Mouse (Mus musculus) monocyte, adult 5-6 weeks (primary cell): ENCODE data around the gene Guca1b. TPM values are rescaled to one million over a fixed set of nuclear protein-coding genes. Genes with fewer than 3 reads are reported as not detected.
A peak's percentile ranks its signal among the peaks of the same experiment; 100 is the strongest.
"Not testable (repeated sequence)": the region's sequence is repeated elsewhere in the genome, so short reads cannot be mapped to it uniquely, and the experiment has no call there.

ENCODE experiments used
- ATAC-seq: fragments of 153-309, 156-312 bp; replicated peaks from 2 replicates; pipeline ENCODE4 v1.8.0; 2017; ENCODE audit warnings: mild to moderate bottlenecking; ENCODE audit not compliant: low TSS enrichment, insufficient number of reproducible peaks, severe bottlenecking, poor library complexity, low FRiP score
- total RNA-seq: library from RNA; stranded (forward); fragments of 200-1000, 200-491, 200-594 nt; gene quantifications from 3 replicates; pipeline ENCODE4 v1.2.3, GENCODE M21; 2017

Guca1b gene
- total RNA-seq, 1 experiment from 2014 or later: 3.8 TPM

DNA sequence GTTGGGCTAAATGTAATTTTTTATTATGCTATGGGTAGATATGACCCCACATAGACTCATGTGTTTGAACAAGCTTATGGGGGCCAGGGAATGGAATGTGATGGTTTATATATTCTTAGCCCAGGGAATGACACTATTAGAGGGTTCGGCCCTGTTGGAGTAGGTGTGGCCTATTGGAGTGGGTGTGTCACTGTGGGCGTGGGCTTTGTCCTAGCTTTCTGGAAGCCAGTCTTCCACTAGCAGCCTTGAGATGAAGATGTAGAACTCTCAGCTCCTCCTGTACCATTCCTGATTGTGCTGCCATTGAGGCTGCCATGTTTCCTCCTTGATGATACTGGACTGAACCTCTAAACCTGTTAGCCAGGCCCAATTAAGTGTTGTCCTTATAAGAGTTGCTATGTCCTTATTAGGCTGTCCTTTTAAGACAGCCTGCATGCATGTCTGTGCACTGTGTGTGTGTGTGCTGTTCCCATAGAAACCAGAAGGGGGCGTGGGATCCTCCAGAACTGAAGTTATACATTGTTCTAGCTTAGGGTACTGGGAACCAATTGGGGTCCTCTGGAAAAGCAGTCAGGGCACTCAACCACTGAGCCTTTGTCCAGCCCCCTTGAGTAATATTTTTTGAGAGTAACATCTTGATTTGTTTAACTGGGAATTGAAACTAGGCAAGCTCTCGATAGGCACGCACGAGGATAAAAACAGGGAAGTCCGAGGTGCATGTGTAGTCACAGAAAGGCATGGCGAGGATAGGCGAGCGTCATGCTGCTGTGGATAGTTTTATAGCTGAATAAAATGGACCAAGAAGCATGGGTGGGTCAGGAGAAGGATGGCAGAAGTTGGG lies 22.7 kb downstream of the Guca1b start:
- ATAC-seq: peak; percentile 30; the same call in 1 of the 2 replicates

DNA sequence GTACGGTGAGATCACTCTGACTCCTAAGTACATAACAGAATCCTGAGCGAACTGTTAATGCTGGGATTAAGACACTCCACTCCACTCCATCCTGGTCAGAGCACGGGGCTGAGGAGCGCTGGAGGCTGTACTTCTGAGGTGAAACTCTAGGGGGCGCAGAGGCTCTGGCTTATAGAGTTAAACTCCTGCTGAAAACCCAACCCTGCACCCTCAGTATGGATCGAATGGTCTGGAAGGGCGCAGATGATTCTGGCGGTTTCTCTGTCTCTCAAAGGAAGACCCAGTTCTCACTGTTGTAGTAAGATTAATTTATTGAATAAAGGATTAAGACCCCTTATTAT lies 23.3 kb downstream of the Guca1b start:
- peak; percentile 82 for ATAC-seq

DNA sequence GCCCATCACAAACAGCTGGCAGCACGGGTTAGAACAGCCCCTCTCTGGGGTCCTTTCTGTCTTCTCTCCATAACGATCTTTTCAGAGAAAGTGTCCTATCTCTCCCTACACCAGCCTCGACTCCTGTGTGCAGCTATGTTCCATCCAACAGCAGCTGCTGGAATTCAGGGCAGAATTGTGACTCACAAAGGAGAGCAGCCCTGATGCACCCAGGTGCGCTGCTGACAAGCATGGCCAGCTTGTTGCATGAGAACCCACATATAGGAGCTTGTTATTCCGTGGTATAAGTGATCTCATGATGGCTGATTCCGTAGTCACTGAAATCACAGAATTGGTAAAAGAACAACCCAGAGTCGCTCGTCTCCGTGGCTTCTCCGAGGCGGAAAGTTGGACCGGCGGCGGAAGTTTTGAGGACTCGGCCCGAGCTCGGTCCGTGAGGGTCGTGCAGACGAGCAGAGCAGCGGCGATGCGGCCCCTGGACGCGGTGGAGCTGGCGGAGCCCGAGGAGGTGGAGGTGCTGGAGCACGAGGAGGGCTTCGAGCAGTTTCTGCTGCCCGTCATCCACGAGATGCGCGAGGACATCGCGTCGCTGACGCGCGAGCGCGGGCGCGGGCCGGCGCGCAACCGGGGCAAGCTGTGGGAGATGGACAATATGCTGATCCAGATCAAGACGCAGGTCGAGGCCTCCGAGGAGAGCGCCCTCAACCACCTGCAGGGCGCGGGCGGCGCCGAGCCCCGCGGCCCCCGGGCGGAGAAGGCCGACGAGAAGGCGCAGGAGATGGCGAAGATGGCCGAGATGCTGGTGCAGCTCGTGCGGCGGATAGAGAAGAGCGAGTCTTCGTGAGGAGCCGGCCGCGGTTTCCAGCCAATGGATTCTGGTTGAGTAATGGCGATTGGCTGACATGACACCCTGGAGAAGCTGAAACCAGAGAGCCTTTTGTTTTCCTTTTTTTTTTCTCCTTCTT lies 25.0 kb downstream of the Guca1b start:
- ATAC-seq: not testable (repeated sequence)

DNA sequence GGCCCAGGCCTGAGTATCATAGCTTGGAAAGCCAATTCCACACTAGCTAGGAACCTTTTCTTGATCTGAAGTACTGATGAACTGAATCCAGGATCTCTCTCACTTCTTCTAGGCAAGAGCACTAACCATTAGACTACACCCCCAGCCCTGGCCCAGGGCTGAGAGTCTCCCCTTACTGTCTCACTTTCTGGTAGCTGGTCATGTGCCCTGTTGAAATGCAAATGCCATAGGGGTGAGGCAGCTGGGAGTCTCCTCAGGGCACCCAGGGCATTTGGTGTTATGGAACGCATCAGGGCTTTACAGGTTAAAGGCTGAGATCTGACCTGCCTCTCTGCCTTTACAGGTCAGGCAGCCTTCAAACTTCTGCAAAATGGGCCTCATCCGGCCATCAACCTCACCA lies 35.0 kb downstream of the Guca1b start:
- ATAC-seq: no peak

GRCm38 (mm10) chr17:47421566-47421965 lies 36.4 kb downstream of the Guca1b start:
- no peak for ATAC-seq

GRCm38 (mm10) chr17:47422616-47423015 lies 37.4 kb downstream of the Guca1b start:
- not testable (repeated sequence) for ATAC-seq

DNA sequence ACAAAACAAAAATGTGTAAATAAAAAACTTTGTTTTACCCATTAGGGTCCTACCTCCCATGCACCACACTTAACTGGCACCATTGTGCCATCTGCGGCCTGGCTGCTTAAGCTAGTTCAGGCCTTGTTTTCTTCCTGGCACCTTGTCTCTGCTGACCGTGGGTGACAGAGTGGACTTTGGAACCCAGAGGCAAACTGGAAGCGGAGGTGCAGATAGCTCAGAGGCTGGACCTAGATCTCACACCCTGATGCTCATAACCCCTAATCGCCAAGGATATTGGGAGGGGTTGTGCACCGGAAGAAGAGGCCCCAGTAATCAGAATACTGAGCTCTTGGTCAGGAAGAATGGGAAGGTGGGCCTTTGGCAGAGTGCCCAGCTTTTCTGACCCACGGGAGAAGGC lies 39.0 kb downstream of the Guca1b start:
- no peak for ATAC-seq

- ATAC-seq: no peak
Measured at GRCm38 (mm10) chr17:47427316-47427715, 42.1 kb downstream of the Guca1b start.

DNA sequence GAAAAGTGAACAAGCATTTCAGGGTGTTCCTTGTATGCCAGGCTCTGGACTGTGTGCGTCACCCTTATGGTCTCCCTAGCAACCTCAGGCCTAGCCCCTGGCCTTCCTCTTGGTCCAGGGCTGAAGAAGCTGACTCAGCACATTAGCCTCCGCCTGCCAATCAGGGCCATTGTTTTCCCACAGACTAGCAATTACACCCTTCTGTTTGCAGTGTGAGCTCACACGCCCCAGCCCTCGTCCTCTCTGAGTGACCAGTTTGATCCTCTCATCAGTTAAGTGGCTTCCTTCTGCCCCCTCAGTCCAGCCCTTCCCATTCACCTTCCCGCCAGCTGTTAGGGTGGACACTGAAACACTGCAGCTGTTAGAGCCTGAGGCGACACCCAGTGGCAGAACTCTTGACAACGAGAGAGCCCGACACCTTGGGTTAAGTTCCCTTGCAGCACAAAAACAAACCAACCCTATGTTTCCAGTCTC lies 43.7 kb downstream of the Guca1b start:
- no peak for ATAC-seq

- no peak for ATAC-seq
Measured at GRCm38 (mm10) chr17:47430815-47431214, 45.6 kb downstream of the Guca1b start.

DNA sequence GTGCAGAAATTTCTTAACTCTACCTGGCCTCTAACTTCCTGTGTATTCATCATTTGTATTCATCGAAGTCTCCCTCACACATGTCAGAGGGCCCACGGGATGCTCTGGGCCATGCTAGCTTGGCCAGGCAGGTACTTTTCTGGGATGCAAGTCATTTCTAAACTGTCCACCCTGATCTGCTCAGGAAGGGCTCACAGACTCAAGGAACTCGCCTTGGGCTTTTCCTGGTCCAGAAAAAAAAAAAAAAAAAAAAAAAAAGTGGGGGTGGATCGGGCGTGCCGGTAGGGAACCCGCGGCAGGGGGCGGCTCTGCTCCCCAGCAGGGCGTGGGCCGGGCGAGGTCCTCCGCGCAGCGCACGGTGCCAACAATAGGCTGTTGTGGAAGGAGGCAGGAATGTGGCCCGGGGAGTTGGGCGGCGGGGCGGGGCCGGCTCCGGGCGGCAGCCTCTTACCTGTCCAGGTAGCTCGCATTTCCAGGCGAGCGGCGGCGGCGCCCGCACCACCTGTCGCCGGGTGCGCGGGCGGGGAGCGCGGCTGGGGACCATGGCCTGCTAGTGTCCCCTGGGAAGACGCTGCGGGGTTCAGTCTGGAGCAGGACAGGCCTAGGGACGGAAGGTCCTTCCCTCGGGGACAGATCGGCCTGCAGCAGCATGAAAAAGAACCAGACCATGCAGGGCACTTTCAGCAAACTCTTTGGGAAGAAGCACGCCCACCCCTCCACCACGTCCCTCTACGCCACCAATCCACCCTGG lies 51.1 kb downstream of the Guca1b start, which contains the start of gene AI661453:
TSS of gene AI661453 (plus strand) at position 460 of the 751 bp plus-strand sequence.
- ATAC-seq: no peak

DNA sequence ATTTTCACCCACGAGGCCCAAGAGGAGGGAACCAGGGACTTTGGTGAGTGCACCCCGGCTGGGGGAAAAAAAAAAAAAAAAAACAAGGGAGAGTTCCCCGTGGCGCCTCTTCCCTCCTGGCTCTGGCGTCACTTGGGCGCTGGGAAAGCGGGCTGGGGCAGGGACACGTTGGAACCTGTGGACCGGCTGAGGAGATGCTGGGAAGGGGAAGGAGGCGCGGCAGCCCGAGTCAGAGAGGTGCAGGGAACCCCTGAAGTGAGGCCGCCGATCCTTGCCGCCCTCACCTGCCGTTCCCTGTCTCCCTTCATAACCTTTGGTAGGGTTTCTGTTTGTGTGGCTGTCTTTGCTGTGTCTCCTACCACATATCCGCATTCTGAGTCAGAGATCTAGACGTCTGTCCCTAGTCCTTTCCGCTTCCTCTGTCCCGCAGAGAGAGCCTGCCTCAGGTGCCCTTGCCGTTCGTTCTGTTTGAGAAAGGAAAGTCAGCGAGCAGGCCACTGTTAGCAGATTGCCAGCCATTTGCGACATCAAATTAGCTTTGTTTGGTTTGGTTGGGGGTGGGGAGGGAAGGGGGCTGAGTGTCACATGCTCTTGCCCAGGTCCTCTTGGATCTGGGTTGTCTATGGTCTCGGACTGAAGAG lies 51.8 kb downstream of the Guca1b start, which contains the start of gene 1700001C19Rik:
TSS of gene 1700001C19Rik (minus strand) at position 470 of the 641 bp plus-strand sequence.
- ATAC-seq: no peak; the same call in 1 of the 2 replicates

DNA sequence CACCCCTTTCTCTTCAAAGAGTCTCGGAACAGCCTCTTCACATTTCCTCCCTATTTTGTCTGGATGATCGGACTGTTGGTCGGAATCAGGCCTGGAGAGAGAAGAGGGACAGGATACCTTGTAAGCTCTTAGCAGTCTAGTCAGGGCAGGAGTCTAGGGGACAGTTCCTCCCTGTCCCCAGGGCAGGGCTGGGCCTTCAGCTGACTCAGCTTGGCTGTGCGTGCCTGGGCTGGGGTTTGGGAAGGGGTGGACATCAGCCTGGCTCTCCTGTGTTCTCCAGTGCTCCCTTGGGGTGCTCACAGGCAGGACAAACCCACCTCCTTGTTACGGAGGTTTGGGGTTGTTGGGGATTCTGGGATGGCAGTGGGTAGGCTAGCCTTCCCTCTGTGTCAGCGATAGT lies 53.4 kb downstream of the Guca1b start:
- ATAC-seq: no peak

DNA sequence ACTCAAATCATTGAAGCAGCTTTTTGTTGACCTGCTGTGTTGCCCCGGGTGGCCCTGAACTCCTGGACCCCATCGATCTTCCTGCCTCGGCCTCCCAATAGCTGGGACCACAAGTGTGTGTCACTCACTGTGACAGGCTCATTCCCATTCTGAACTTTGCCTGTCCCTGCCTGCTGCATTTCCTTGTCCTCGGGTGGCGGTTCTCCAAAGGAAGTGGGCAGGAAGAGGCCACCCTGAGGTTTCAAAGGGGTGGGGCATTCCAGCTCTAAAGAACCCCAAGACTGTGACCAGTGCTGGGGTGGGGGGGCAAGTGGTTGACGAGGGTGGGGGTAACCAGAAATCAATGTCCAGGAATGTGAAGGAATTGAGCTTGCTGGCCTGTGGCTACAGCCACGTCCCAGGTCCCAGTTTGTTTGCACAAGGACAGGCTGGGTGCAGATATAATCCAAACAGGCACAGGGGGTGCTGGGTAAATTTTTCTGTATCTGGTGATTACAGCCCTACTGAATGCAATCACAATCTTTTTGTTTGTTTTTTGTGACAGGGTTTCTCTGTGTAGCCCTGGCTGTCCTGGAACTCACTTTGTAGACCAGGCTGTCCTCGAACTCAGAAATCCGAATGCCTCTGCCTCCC lies 54.3 kb downstream of the Guca1b start:
- ATAC-seq: no peak

GRCm38 (mm10) chr17:47440359-47440890 lies 55.2 kb downstream of the Guca1b start:
- ATAC-seq: no peak

- ATAC-seq: no peak
Measured at GRCm38 (mm10) chr17:47441296-47442051, 56.3 kb downstream of the Guca1b start.

DNA sequence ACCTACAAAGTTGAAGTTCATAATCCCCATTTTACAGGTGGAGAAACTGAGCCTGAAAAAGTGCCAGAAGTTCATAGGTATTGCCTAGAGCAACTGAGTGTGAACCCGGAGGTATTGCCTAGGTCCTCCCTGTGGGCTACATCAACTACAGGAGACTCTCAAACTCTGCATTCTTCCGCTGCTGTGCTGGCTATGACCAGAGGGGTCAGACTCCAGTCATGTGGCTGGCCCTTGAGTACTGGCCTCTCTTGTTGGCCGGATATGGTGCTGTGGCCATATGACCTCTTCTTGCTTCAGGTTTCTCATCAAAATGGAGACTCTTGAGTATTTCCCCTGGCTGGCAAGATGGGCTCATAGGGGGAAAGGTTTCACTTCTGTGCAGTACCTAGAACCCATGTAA lies 57.1 kb downstream of the Guca1b start:
- ATAC-seq: no peak
